Mouse (Mus musculus) CD8-positive naive resting alpha-beta T cell, adult 2 months (primary cell): ENCODE data around the gene Mrpl57.
"Not testable (repeated sequence)": the region's sequence is repeated elsewhere in the genome, so short reads cannot be mapped to it uniquely, and the experiment has no call there.

Experiments
- DNase-seq, 2 experiments: peaks; one replicate each; pipeline ENCODE4 v3.0.0; 2022; ENCODE audit warnings: low read depth in 2 of 2, low spot score in 2 of 2

Mrpl57 gene

DNA sequence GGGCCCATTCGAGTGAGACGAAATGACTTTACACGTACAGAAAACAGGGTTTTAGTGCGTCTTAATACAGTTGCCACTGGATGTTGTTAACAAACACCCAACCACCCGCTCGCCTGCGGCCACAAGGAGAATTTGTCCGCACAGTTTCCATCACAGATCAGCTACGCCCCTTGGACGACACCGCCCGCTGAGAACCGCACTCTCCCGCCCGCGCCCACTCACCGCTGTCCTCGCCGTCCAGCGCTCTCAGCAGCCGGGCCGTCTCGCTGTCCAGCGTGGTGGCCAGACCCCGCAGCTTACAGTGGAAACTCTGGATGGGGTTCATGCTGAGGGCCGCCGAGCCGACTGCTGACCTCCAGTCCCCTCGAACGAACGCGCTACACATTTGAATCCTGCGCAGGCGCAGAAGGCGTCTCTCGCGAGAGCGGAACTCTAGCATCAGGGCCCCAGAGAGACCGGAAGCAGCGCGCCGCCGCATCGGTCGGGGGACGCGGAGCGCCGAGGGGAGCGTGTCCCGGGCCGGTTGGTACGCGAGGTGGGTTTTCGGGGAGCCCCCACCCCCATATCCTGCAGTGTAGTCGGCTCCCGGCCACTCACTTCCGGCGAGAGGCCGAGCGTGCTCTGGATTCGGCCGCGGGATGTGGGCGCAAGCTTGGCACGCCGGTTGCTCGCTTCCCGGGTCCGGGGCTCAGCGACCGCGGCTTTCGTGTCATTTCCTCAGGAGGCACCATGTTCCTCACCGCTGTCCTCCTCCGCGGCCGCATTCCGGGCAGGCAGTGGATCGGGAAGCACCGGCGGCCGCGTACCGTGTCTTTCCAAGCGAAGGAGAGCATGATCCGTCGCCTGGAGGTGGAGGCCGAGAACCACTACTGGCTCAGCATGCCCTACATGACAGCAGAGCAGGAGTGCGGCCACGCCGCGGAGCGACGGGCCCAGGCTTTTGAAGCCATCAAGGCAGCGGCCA is at the start of gene Mrpl57, which contains the start of gene Ska3:
Gene Mrpl57, plus strand, starts transcription at position 447 of the 964 bp plus-strand sequence.
Gene Ska3, minus strand, starts transcription at position 398 of the 964 bp plus-strand sequence.
- DNase-seq = peak; percentile 86 to 87

DNA sequence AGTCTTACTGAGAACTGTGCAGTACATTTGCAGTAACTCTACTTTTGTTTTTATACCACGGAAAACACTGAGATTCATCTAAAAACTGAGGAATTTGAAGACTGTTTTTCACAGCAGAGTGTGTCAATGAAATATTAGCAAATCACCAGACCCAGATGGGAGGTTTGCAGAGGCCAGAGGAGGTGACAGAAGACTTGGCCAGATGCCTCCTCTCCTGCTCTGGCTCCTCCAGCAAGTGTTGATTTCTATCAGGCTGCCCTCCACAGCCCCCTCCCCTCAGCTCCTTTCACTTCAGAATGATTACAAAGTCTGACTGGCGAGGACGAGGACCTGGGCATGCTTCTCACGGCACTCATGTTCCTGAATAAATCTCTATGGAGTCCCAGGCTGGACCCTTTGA is 38.6 kb upstream of the Mrpl57 start:
- DNase-seq = no peak

- no peak for DNase-seq
Observed at GRCm38 (mm10) chr14:57789311-57789710, 36.7 kb upstream of the Mrpl57 start.

DNA sequence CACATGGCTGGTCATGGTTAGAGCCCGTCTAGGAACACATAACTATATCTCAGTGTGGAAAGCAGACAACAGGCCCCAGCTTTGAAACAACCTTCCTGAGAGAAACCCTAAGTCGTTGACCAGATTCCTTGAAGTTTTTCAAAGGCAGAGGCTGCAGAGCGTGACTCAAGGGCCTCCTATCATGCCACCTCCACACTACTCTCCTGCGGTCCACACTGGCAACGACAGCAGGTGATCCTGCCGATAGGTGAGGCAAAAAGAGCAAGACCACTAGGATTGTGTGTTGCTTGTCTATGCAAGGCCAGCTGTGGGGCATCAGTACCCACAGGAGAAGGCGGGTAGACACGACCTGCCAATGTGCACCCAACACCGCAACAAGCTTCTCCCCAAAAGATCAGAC is 36.3 kb upstream of the Mrpl57 start:
- no peak for DNase-seq

DNA sequence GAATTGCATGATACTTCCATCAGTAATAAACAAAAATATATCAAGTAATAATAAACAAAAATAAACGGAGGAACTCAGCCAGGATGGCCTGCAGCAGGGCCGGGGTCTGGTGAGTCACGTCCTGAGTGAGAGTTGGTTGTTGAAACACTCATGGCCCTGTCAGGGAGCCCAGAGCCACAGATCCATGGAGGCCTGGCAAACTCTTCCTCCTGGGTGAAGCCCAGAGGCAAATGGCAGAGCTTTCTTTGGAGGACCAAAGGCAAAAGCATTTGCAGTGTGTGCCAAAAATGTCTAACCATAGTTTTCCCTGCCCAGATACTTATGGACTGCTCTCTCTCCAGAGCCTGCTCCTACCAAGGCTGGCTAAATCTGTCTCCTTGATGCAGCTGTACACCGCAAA is 34.9 kb upstream of the Mrpl57 start:
- no peak for DNase-seq

GRCm38 (mm10) chr14:57797551-57797950 is 28.5 kb upstream of the Mrpl57 start:
- no peak for DNase-seq

GRCm38 (mm10) chr14:57797991-57798931 is 27.8 kb upstream of the Mrpl57 start, which contains the start of gene Sap18:
TSS of gene Sap18 (plus strand) at chr14:57798180.
- DNase-seq = peak; percentile 97 to 98

GRCm38 (mm10) chr14:57803731-57804130 is 22.3 kb upstream of the Mrpl57 start:
- no peak for DNase-seq

- DNase-seq = peak; percentile 21 to 54
Observed at GRCm38 (mm10) chr14:57808558-57808957, 17.5 kb upstream of the Mrpl57 start.

- no peak for DNase-seq
Observed at GRCm38 (mm10) chr14:57810886-57811285, 15.1 kb upstream of the Mrpl57 start.

- no peak for DNase-seq
Observed at GRCm38 (mm10) chr14:57811844-57812243, 14.2 kb upstream of the Mrpl57 start.

- DNase-seq = no peak
Observed at GRCm38 (mm10) chr14:57820839-57821238, 5.2 kb upstream of the Mrpl57 start.

GRCm38 (mm10) chr14:57827284-57827683 is 1.2 kb downstream of the Mrpl57 start:
- DNase-seq = no peak

DNA sequence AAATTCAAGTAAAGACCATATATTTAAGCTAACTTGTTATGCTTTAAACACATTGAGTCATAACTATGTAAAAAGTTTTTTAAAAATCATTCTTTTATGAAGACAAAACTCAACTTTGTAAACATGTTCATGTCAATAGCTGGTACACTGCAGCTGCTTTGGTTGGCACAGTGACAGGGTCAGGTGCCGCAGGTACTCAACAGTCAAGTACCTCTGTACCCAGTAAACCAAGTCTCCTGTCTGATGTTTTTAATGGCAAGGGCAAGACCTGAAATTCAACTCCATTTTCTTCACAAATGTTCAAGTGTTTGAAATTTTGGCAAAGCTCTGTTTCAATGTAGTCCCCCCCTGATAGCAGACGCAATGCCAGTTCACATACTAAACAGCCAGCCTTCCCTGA is 7.5 kb downstream of the Mrpl57 start:
- no peak for DNase-seq

- DNase-seq = no peak
Observed at GRCm38 (mm10) chr14:57835157-57835556, 9.1 kb downstream of the Mrpl57 start.

- DNase-seq = no peak
Observed at GRCm38 (mm10) chr14:57844535-57844934, 18.5 kb downstream of the Mrpl57 start.

- not testable (repeated sequence) for DNase-seq
Observed at GRCm38 (mm10) chr14:57848061-57848460, 22.0 kb downstream of the Mrpl57 start.

DNA sequence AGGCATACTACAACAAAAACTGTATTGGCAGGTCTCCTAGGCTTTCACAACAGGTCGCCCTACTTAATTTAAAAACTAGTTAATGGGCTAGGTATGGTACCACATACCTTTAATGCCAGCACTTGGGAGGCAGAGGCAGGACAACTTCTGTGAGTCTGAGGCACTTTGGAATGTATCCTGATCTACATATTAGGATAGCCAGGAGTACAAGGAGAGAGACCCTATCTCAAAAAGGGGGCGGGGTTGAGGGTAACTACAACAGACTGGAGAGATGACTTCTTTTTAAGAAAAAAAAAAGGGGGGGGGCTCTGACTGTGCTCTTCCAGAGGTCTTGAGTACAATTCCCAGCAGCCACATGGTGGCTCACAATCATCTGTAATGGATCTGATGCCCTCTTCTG is 22.6 kb downstream of the Mrpl57 start:
- no peak for DNase-seq

DNA sequence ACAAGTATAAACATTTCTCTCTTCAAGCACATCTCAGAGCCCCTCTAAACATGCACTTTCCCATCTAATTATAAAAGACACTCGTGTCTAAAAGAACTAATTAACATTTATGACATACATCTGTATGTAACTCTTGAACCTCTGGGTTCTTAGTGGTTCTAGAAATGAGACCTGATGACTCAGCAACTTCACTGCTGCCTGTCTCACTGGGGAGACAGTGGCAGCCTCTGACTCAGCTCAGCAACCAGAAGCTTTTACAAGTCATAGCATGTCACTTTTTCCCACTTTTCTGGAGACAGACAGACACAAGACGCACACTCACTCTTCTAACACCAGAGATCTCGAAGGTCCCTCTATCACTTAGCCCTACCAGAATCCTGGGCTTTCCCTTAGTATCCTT is 24.3 kb downstream of the Mrpl57 start:
- no peak for DNase-seq

- DNase-seq = no peak
Observed at GRCm38 (mm10) chr14:57852961-57853360, 26.9 kb downstream of the Mrpl57 start.

DNA sequence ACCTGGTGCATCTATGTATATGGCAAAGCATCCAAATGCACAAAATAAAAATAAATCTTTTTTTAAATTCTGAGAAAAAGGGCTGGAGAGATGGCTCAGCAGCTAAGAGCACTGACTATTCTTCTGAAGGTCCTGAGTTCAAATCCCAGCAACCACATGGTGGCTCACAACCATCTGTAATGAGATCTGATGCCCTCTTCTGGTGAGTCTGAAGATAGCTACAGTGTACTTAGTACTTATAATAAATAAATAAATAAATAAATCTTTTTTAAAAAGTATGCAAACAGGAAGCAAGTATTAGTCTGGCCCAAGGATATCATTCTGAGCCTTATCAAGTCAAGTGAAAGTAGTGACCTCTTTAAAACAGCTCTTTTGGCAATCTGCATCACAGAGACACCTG is 30.0 kb downstream of the Mrpl57 start:
- DNase-seq = not testable (repeated sequence)
